Mouse (Mus musculus): ENCODE data around the gene BC048671.

BC048671 gene

DNA sequence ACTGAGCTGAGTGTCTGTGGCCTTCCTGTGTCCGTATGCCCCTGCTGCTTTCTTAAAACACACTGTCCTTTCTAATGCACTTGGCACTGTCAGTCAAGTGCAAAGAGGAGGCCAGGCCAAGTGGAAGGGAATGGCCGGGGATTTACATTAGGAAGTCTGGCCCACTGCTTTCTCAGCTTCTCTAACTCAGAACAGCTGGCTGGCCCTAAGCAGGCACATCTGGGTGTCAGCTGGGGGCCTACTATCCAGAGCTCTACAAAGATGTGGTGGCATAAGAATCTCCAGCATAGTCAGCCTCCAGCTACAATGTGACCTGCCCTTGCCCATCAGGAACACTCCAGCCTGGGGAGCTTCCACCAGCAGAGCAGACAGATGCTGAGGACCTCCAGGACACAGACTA, 49.0 kb downstream of the BC048671 start:
- in situ Hi-C loops (cut with MboI, MseI), result no loop called here

Measured in T-helper 2 cell (primary cell).